Mouse (Mus musculus): ENCODE measurements at regions not wholly inside any gene's neighbourhood (a gene's known extent, or its start where the extent isn't known, plus 50 kb on each side); places are given as distances from the start of the nearest gene placed in this dataset.

DNA sequence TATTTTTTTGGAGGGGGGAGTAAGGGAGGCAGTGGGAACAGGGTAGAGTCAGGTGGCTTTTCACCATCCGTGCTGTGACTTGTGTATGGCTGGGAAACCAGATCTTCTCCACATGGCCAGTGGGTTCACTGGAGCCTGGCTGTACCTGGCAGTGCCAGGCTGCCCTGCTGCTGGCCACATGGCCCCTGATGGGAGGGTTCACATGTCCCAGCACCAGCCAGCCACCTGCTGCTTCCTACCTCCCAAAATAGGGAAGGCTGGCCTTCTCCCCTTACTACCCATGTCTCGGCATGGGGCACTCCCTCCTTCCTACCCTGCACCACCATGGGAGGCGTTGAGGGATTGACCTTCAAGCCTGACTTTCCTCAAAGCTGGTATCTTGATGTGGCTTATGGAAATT lies 82.9 kb upstream of the 1600014C23Rik start:
- Histone ChIP-seq H3K4me3 (ENCODE audit: low read depth, low read length) (no peak overlapping the region), H3K27ac (replicated peaks; ENCODE audit: low read depth, low read length) (no peak overlapping the region), H3K4me1 (ENCODE audit: control insufficient read depth, insufficient read depth, low read length) (peaks cover 10% of the 10 kb centered on the region; the same call in 1 of the 2 replicates), H3K27me3 (ENCODE audit: control insufficient read depth, insufficient read depth, low read length) (no peaks in the 10 kb centered on the region), H3K9me3 (ENCODE audit: control insufficient read depth, low read length) (no peaks in the 10 kb centered on the region), H3K4me2 (ENCODE audit: low read depth, severe bottlenecking) (no peak overlapping the region), H3K9ac (ENCODE audit: low read length) (no peak overlapping the region), H3K36me3 (ENCODE audit: control insufficient read depth, insufficient read depth, low read length) (no peaks in the 10 kb centered on the region)
- 93% methylated on average over 3 of the region's 3 CpGs for WGBS
- no peak for DNase-seq (ENCODE audit: low spot score)
- ATAC-seq (ENCODE audit: insufficient number of reproducible peaks, low FRiP score, low TSS enrichment, low read depth), result no peak

DNA sequence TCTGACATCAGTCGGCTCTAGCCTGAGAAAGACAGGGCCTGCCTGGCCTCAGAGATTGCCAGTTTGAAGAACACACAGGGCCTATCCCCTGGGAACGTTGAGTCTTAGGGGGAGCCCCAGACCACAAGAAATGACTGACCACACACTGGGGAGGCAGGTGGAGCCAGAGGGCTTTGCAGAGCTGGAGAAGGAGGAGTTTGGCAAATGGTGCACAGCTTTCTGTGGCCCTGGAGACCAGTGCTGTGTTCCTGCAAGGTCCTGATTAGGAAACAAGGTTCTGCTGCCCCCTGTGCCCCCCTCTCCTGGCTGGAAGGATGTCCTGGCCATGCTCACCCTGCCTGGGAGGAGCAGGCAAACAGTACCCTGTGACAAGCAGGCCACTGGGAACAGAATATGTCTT lies 82.2 kb upstream of the 1600014C23Rik start:
- H3K27ac ChIP-seq (replicated peaks; ENCODE audit: low read depth, low read length), result no peak overlapping the region
- no peak overlapping the region for H3K9ac ChIP-seq (ENCODE audit: low read length)
- H3K4me3 ChIP-seq (ENCODE audit: low read depth, low read length), result no peak overlapping the region
- no peaks in the 10 kb centered on the region for H3K27me3 ChIP-seq (ENCODE audit: control insufficient read depth, insufficient read depth, low read length)
- ATAC-seq (ENCODE audit: insufficient number of reproducible peaks, low FRiP score, low TSS enrichment, low read depth), result no peak
- H3K9me3 ChIP-seq (ENCODE audit: control insufficient read depth, low read length), result no peaks in the 10 kb centered on the region
- H3K4me2 ChIP-seq (ENCODE audit: low read depth, severe bottlenecking), result no peak overlapping the region
- H3K4me1 ChIP-seq (ENCODE audit: control insufficient read depth, insufficient read depth, low read length), result peaks cover 10% of the 10 kb centered on the region; the same call in 1 of the 2 replicates
- no peaks in the 10 kb centered on the region for H3K36me3 ChIP-seq (ENCODE audit: control insufficient read depth, insufficient read depth, low read length)
- WGBS, result 53% methylated on average over 2 of the region's 2 CpGs
- no peak for DNase-seq (ENCODE audit: low spot score)

DNA sequence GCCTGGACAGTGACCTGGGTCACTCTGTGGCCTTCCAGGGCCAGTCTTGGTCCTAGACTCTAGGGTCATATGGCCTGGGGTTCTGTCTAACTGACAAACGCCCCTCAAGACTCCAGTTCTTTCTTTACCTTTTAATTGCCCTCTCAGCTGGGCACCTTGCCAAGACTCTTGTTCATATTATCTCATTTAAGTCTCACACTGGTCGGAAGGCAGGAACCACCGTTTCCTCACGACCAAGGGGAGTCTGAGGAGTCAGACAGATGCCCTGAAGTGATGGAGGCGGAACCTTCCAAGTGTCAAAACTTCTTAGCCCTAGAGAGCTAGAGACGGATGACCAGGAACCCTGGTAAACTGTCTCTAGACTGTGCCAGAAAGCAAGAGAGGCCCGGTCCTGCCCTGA lies 81.7 kb upstream of the 1600014C23Rik start:
- H3K36me3 ChIP-seq (ENCODE audit: control insufficient read depth, insufficient read depth, low read length), result no peaks in the 10 kb centered on the region
- DNase-seq (ENCODE audit: low spot score) (no peak), ATAC-seq (ENCODE audit: insufficient number of reproducible peaks, low FRiP score, low TSS enrichment, low read depth) (no peak)
- H3K27ac ChIP-seq (replicated peaks; ENCODE audit: low read depth, low read length), result no peak overlapping the region
- WGBS, result 45% methylated on average over 7 of the region's 7 CpGs
- no peak overlapping the region for H3K4me3 ChIP-seq (ENCODE audit: low read depth, low read length)
- H3K9me3 ChIP-seq (ENCODE audit: control insufficient read depth, low read length), result no peaks in the 10 kb centered on the region
- H3K4me1 ChIP-seq (ENCODE audit: control insufficient read depth, insufficient read depth, low read length), result peaks cover 10% of the 10 kb centered on the region; the same call in 1 of the 2 replicates
- H3K27me3 ChIP-seq (ENCODE audit: control insufficient read depth, insufficient read depth, low read length), result no peaks in the 10 kb centered on the region
- H3K9ac ChIP-seq (ENCODE audit: low read length), result no peak overlapping the region
- H3K4me2 ChIP-seq (ENCODE audit: low read depth, severe bottlenecking), result no peak overlapping the region

DNA sequence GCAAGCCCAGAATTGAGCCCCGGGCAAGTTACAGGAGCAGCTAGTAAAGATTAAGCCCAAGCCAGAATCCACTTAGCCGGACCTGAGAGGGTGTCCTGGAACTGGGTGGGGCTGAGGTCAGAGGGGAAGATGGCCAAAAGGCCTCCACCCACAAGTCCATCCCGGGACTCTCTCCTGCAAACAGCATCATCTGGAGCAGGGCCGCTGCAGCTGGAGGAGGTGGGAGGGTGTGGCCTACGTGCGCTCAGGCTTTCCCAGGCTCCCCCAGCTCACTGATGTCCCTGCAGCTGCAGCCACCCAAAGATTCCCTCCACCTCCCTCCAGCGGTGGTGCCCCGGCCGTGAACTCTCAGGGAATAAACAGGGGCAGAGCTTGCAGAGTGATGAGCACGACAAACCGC lies 80.9 kb upstream of the 1600014C23Rik start:
- DNase-seq (ENCODE audit: low spot score) (peak; percentile 45), ATAC-seq (ENCODE audit: insufficient number of reproducible peaks, low FRiP score, low TSS enrichment, low read depth) (no peak)
- Histone ChIP-seq H3K4me1 (ENCODE audit: control insufficient read depth, insufficient read depth, low read length) (peaks cover 10% of the 10 kb centered on the region; the same call in 1 of the 2 replicates), H3K9ac (ENCODE audit: low read length) (no peak overlapping the region), H3K27me3 (ENCODE audit: control insufficient read depth, insufficient read depth, low read length) (no peaks in the 10 kb centered on the region), H3K36me3 (ENCODE audit: control insufficient read depth, insufficient read depth, low read length) (no peaks in the 10 kb centered on the region), H3K9me3 (ENCODE audit: control insufficient read depth, low read length) (no peaks in the 10 kb centered on the region), H3K27ac (replicated peaks; ENCODE audit: low read depth, low read length) (no peak overlapping the region), H3K4me3 (ENCODE audit: low read depth, low read length) (no peak overlapping the region), H3K4me2 (ENCODE audit: low read depth, severe bottlenecking) (no peak overlapping the region)
- 13% methylated on average over 11 of the region's 11 CpGs for WGBS

DNA sequence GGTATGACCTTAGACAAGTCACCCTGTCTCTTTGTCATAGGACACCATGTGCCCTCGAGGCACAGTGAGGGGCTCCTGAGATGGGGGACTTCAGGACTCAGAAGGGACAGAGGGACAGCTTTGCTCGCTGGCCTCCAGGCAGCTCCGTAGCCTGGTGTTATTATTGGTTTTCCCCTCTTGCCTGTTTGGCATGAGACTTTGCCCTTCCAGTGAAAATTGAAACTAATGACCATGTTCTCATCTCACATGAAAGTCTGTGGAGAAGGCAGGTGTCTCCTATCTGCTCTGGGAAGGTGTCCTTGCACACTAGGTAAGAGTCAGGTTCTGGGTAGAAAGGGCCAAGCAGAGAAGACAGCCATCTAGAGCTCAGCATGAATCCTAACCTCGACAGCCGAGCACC lies 80.3 kb upstream of the 1600014C23Rik start:
- H3K27me3 ChIP-seq (ENCODE audit: control insufficient read depth, insufficient read depth, low read length), result no peaks in the 10 kb centered on the region

DNA sequence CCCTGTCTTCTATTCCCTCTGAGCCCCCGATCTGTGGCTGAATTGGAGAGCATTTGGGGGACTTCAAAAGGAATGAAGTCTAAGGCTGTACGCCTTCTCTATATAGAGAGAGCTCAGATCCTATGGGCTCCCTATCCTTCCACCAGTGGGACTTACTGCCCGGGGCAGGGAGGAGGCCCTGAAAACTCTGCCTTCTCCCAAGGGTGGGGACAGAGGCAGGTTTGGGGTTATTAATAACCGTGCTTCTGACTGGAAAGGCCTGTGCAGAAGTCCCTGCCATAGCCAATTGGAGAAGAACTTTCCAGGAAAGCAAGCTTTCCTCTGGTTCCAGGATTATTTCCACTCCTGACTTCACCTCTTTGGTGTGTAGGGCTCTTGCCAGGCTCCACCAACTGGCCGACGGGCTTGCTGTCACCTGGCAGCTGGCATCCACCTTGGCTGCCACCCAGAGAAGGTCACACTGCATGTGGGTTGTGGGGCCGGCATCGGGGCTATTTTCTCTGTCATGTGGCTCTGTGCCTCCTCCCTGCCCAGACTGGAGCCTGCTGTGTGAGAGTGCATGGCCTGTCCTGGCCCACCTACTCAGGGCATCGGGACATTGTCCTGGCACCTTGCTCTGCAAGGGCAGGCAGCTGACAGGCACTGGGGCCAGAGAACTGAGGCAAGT lies 78.8 kb upstream of the 1600014C23Rik start:
- H3K27ac ChIP-seq (replicated peaks; ENCODE audit: low read depth, low read length), result no peak overlapping the region
- H3K36me3 ChIP-seq (ENCODE audit: control insufficient read depth, insufficient read depth, low read length), result no peaks in the 10 kb centered on the region
- DNase-seq (ENCODE audit: low spot score), result no peak
- peaks cover 14% of the 10 kb centered on the region for H3K4me1 ChIP-seq (ENCODE audit: control insufficient read depth, insufficient read depth, low read length)
- H3K9ac ChIP-seq (ENCODE audit: low read length), result no peak overlapping the region
- H3K4me2 ChIP-seq (ENCODE audit: low read depth, severe bottlenecking), result no peak overlapping the region
- WGBS, result 89% methylated on average over 9 of the region's 9 CpGs
- H3K4me3 ChIP-seq (ENCODE audit: low read depth, low read length), result no peak overlapping the region
- no peaks in the 10 kb centered on the region for H3K27me3 ChIP-seq (ENCODE audit: control insufficient read depth, insufficient read depth, low read length)
- no peaks in the 10 kb centered on the region for H3K9me3 ChIP-seq (ENCODE audit: control insufficient read depth, low read length)
- no peak for ATAC-seq (ENCODE audit: insufficient number of reproducible peaks, low FRiP score, low TSS enrichment, low read depth)

More for the DNA sequence above, 80.3 kb upstream of the 1600014C23Rik start:
- Histone ChIP-seq H3K9me3 (ENCODE audit: control insufficient read depth, low read length) (no peaks in the 10 kb centered on the region), H3K4me2 (ENCODE audit: low read depth, severe bottlenecking) (no peak overlapping the region), H3K4me3 (ENCODE audit: low read depth, low read length) (no peak overlapping the region), H3K36me3 (ENCODE audit: control insufficient read depth, insufficient read depth, low read length) (no peaks in the 10 kb centered on the region), H3K9ac (ENCODE audit: low read length) (no peak overlapping the region), H3K27ac (replicated peaks; ENCODE audit: low read depth, low read length) (no peak overlapping the region), H3K4me1 (ENCODE audit: control insufficient read depth, insufficient read depth, low read length) (peaks cover 10% of the 10 kb centered on the region; the same call in 1 of the 2 replicates)
- 72% methylated on average over 5 of the region's 5 CpGs for WGBS
- ATAC-seq (ENCODE audit: insufficient number of reproducible peaks, low FRiP score, low TSS enrichment, low read depth), result no peak
- no peak for DNase-seq (ENCODE audit: low spot score)

DNA sequence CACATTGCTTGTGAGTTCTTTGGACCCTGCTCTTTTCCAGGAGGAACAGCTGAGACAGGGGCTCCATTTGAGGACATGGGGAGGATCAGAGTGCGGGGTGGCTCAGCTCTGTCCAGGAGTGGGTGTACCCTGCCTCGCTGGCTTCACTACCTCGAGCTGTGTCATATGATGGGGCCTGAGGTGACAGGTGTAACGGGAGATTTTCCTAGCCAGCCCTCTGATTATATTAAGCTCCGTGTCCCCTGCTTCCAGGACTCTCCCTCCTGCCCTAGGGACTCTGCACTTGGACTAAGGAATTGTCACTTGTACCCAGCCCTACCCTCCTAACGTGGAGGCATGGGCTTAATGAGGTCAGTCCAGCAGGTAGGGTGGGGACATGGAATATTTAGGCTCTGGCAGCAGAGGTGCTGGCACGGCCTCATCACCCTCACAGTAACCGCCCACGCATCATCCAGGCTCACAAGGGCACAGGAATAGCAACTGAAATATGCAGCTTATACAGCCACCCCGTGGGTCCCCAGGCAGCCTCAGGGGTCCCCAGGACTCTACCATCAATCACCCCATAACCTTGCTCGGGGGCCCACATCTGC lies 78.1 kb upstream of the 1600014C23Rik start:
- Histone ChIP-seq H3K9me3 (ENCODE audit: control insufficient read depth, low read length) (no peaks in the 10 kb centered on the region), H3K27me3 (ENCODE audit: control insufficient read depth, insufficient read depth, low read length) (no peaks in the 10 kb centered on the region), H3K9ac (ENCODE audit: low read length) (no peak overlapping the region), H3K36me3 (ENCODE audit: control insufficient read depth, insufficient read depth, low read length) (no peaks in the 10 kb centered on the region), H3K27ac (replicated peaks; ENCODE audit: low read depth, low read length) (no peak overlapping the region), H3K4me1 (ENCODE audit: control insufficient read depth, insufficient read depth, low read length) (peaks cover 21% of the 10 kb centered on the region), H3K4me3 (ENCODE audit: low read depth, low read length) (no peak overlapping the region), H3K4me2 (ENCODE audit: low read depth, severe bottlenecking) (no peak overlapping the region)
- DNase-seq (ENCODE audit: low spot score), result no peak
- no peak for ATAC-seq (ENCODE audit: insufficient number of reproducible peaks, low FRiP score, low TSS enrichment, low read depth)
- WGBS, result 76% methylated on average over 11 of the region's 11 CpGs

DNA sequence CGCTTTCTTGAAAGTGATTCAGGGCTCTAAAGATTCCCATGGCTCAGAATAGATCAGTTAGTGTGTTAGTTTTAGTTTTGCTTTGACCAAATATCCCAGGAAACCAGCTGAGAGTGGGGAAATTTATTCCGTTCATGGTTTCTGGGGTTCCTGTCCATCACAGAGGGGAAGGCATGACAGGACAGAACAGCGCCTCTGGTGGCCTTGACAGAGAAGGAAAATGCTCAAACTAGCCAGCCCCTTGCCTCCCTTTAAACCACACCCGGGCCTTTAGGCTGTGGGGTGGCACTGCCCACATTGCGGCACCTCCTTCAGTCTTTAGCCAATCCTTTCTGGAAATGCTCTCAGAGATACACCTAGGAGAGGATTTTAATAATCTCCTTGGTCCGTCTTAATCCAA lies 76.1 kb upstream of the 1600014C23Rik start:
- Histone ChIP-seq H3K27ac (replicated peaks; ENCODE audit: low read depth, low read length) (no peak overlapping the region), H3K9me3 (ENCODE audit: control insufficient read depth, low read length) (no peaks in the 10 kb centered on the region), H3K27me3 (ENCODE audit: control insufficient read depth, insufficient read depth, low read length) (no peaks in the 10 kb centered on the region), H3K4me1 (ENCODE audit: control insufficient read depth, insufficient read depth, low read length) (peaks cover 27% of the 10 kb centered on the region), H3K9ac (ENCODE audit: low read length) (no peak overlapping the region), H3K36me3 (ENCODE audit: control insufficient read depth, insufficient read depth, low read length) (no peaks in the 10 kb centered on the region), H3K4me3 (ENCODE audit: low read depth, low read length) (no peak overlapping the region), H3K4me2 (ENCODE audit: low read depth, severe bottlenecking) (no peak overlapping the region)
- ATAC-seq (ENCODE audit: insufficient number of reproducible peaks, low FRiP score, low TSS enrichment, low read depth) (no peak), DNase-seq (ENCODE audit: low spot score) (no peak)
- 87% methylated on average over 6 of the region's 6 CpGs for WGBS

Data from limb, embryonic 11.5 days (tissue).